Mouse (Mus musculus): ENCODE results near the gene 1810055G02Rik.
A peak's percentile ranks its signal among the peaks of the same experiment; 100 is the strongest.

The 1810055G02Rik gene

GRCm38 (mm10) chr19:3695006-3695405, 13.1 kb upstream of the 1810055G02Rik start:
- DNase-seq (ENCODE audit: low read depth, low spot score): no peak

DNA sequence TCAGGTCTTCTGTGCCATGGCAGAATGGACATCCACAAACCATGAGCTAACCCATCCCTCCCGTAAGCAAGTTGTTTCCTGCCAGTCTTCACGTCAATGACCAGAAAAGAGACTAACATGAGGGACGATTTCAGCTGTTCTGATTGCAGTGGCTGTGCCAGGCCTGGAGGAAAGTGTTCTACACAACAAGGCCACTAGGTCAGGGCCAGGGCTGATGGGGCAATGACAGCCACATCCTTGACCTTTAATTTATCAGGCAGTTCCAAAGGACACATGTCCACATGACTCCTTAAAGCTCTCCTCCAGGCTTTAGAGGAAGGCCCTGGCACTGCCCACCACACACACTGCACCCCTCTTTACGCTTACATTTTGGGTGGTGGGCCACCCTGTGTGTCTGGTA, 12.6 kb upstream of the 1810055G02Rik start:
- DNase-seq (ENCODE audit: low read depth, low spot score): no peak

- no peak for DNase-seq (ENCODE audit: low read depth, low spot score)
Measured at GRCm38 (mm10) chr19:3695976-3696375, 12.1 kb upstream of the 1810055G02Rik start.

DNA sequence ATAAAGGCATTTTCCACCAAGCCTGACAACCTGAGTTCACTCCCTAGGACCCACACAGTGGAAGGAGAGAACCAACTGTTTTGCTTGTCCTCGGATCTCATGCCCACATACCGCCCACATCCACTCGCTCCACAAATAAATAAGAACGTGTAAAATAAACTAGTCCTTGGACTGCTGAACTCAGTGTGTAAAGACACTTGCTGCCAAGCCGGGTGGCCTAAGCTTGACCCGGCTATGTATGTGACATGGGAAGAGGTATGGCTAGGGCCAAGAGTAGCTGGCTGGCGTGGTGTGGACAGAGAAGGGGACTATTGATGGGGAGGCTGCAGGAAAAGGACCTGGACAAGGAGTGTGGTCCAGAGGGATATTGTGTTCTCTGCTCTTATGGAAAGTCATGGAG, 10.1 kb upstream of the 1810055G02Rik start:
- no peak for DNase-seq (ENCODE audit: low read depth, low spot score)

DNA sequence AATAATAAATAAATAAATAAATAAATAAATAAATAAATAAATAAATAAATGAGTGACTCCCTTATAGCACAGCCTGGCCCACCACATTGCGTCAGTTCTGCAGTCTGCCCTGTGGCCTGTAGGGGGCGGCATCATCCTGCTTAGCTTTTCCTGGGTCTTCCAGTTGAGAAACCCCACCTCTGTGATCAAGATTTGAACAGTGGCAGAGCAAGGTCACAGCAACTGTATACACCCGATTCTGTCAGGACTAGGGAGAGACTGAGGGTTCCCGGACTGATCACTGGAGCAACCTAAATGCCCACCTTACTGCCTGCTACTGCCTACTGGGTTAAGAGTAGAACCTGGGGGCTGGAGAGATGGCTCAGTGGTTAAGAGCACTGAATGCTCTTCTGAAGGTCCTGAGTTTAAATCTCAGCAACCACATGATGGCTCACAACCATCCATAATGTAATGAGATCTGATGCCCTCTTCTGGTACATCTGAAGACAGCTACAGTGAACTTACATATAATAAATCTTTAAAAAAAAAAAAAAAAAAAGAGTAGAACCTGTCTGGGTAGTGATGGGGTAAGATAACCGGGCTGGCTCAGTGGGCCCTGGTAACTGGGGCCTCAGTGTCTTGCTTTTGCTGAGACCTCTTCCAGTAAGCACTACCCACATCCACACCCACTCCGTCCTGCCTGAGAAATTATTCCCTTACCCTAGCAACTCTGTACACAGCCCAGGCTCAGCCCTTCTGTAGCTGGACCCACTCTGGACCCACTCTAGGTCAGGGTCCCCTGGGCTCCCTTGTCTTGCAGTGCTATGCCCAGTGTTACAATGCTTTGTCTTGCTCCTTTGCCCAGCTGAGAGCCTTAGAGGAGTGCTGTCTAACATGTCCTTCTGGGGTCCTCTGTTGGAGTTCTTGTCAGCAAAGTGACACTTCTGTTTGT, 8.3 kb upstream of the 1810055G02Rik start:
- peak; percentile 70 for DNase-seq (ENCODE audit: low read depth, low spot score)

DNA sequence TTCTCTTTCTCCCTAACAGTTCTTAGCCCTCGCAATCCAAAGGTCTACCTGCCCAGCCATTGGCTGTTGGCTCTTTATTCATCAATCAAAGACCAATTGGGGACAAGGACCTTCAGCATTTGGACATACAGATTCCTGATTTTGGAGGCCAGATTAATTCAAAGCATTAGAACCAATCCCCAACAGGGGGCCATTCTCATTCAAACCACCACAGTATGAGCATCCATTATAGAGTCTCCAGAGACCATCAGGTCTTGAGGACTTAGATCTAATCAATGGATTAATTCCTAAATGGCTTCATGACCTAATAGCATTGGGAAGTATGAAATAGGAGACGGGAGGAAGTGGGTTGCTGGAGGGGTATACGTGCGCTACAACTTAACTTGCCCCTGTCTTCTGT, 5.6 kb upstream of the 1810055G02Rik start:
- DNase-seq (ENCODE audit: low read depth, low spot score): no peak

DNA sequence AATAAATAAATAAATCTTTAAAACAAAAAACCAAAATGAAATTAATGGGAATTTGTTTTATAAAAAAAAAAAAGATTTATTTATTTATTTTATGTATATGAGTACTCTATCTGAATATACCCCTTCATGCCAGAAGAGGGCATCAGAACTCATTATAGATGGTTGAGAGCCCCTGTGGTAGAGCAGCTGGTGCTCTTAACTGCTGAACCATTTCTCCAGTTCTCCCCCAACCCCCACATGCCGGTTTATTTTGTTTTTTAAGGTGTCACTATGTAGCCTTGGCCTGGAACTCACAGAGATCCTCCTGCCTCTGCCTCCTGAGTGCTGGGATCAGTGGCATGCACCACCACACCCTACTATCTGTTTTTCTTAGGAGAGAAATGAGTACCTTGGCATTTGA, 1.8 kb upstream of the 1810055G02Rik start:
- DNase-seq (ENCODE audit: low read depth, low spot score): peak; percentile 56

GRCm38 (mm10) chr19:3707553-3707952, 540 bp upstream of the 1810055G02Rik start:
- no peak for DNase-seq (ENCODE audit: low read depth, low spot score)

GRCm38 (mm10) chr19:3709013-3709787, 1.1 kb downstream of the 1810055G02Rik start:
- no peak for DNase-seq (ENCODE audit: low read depth, low spot score)

- DNase-seq (ENCODE audit: low read depth, low spot score): no peak
Measured at GRCm38 (mm10) chr19:3710436-3710835, 2.3 kb downstream of the 1810055G02Rik start.

DNA sequence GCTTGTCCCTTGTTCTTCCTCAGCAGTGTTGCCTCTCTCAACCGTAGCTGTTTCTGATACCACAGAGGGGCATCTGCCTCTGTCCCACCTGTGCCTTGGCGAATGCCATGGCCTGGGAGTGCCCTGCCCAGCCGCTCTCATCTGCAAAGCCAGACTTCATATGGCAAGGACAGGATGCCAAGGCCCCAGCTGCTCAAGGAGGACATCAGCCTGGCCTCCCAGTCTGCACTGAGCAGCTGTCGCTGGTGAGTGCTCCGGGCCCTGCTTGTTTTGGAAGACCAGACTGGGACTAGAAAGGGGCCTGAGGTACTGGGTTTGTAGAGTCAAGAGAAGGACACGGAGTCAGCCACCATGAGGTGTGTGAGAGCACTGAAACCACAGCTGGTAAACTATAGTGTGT, 6.3 kb downstream of the 1810055G02Rik start:
- DNase-seq (ENCODE audit: low read depth, low spot score): no peak

- DNase-seq (ENCODE audit: low read depth, low spot score): peak; percentile 82
Measured at GRCm38 (mm10) chr19:3718481-3719361, 10.6 kb downstream of the 1810055G02Rik start.

DNA sequence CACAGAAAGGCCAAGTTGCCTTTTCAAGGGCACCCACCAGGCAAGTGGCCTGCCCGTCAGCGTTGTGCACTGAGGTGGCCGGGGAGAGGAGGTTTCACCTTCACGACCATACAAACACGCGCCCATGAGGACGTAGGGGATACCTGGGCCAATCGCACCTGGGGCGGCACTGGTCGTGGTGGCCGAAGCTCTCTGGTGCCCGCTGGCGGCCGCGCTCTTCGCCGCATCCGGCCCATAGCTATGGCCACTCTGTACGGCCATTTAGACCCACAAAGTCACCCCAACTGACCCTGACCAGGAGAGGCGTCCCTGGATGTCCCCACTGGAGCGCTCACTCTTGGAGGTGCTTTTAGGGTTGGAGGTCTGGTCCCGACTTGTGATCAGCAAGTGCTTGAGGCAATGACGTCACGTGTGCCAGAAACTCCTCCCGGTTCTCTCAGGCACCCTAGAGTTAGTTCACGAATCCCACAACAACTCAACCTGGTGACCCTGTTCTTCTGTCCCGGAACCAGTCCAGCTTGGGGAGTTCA, 11.3 kb downstream of the 1810055G02Rik start:
- peak; percentile 56 for DNase-seq (ENCODE audit: low read depth, low spot score)

- no peak for DNase-seq (ENCODE audit: low read depth, low spot score)
Measured at GRCm38 (mm10) chr19:3723170-3723569, 15.1 kb downstream of the 1810055G02Rik start.

- peak; percentile 57 for DNase-seq (ENCODE audit: low read depth, low spot score)
Measured at GRCm38 (mm10) chr19:3723904-3724303, 15.8 kb downstream of the 1810055G02Rik start.

- peak; percentile 79 for DNase-seq (ENCODE audit: low read depth, low spot score)
Measured at GRCm38 (mm10) chr19:3724779-3725178, 16.7 kb downstream of the 1810055G02Rik start.

GRCm38 (mm10) chr19:3728901-3729300, 20.8 kb downstream of the 1810055G02Rik start:
- no peak for DNase-seq (ENCODE audit: low read depth, low spot score)

DNA sequence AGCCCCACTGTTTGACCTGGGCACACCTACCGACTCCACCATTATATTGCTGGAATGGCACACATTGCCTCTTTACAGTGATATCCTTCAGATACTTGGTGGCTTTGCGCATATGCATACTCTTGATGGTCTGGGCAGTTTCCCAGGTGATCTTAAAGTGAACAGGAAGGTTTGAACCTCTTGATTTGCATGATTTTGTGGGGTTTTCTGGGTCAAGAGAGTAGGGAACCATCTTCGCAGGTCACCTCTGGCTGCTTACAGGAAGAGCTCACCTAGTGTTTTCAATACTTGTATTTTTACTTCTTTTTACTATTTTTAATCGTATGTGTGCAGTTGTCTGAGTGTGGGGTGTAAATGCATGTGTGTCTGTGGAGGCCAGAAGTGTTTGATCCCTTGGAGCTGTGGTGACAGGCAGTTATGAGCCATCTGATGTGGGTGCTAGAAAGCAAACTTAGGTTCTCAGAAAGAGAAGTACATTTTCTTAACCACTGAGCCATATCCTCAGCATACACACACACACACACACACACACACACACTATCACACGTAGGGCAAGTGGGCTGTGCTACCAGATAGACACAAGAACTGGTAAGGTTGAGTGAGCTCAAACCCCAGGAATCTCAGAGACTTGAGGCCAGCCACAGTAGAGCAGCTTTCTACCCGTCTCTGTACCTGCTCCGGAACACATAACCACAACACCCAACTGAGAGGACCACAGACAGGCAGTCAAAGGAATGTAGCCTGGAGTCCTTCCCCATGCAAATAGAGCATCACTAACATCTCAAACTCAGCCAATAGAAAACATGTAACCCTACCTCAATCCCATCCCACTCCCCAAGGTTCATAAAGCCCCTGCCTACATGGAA, 22.9 kb downstream of the 1810055G02Rik start:
- DNase-seq (ENCODE audit: low read depth, low spot score): peak; percentile 51

DNA sequence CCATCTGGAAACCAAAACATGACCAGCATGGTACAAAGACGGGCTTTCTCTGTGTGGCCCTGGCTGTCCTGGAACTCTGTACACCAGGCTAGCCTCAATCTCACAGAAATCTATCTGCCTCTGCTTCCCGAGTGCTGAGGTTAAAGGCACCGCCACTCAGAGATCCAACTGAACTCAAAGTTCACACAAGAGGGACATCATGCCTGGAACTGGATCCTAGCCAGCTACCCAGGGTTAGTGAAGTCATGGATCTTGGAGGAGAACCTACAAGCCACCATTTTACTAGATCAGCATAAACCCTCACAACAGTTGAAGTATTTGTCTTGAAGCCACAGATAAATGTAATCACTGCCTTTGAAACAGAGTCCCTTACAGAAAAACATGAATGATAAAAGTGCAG, 27.9 kb downstream of the 1810055G02Rik start:
- DNase-seq (ENCODE audit: low read depth, low spot score): no peak

GRCm38 (mm10) chr19:3739650-3740049, 31.6 kb downstream of the 1810055G02Rik start:
- no peak for DNase-seq (ENCODE audit: low read depth, low spot score)

All from CD4-positive helper T cell, adult 2 months (primary cell).